Mouse (Mus musculus): ENCODE data around the gene Coro2b.

Gene Coro2b

GRCm38 (mm10) chr9:62480149-62480548 lies 56.7 kb downstream of the Coro2b start:
- in situ Hi-C loops (cut with MboI; ENCODE audit: low sequenced_read_pairs), result no loop called here

- in situ Hi-C loops (cut with MboI; ENCODE audit: low sequenced_read_pairs), result no loop called here
Observed at GRCm38 (mm10) chr9:62476782-62477487, 59.9 kb downstream of the Coro2b start.

GRCm38 (mm10) chr9:62474206-62474605 lies 62.6 kb downstream of the Coro2b start:
- in situ Hi-C loops (cut with MboI; ENCODE audit: low sequenced_read_pairs), result loop anchor here (5.0 kb wide), 1 partner anchor 78 kb away; no protein-coding TSS in a partner anchor

GRCm38 (mm10) chr9:62471541-62472189 lies 65.2 kb downstream of the Coro2b start:
- in situ Hi-C loops (cut with MboI; ENCODE audit: low sequenced_read_pairs), result loop anchor here (5.0 kb wide), 1 partner anchor 81 kb away; no protein-coding TSS in a partner anchor

GRCm38 (mm10) chr9:62471041-62471440 lies 65.8 kb downstream of the Coro2b start:
- in situ Hi-C loops (cut with MboI; ENCODE audit: low sequenced_read_pairs), result loop anchor here (5.0 kb wide), 1 partner anchor 81 kb away; no protein-coding TSS in a partner anchor

GRCm38 (mm10) chr9:62470398-62470797 lies 66.4 kb downstream of the Coro2b start:
- in situ Hi-C loops (cut with MboI; ENCODE audit: low sequenced_read_pairs), result loop anchor here (5.0 kb wide), 1 partner anchor 82 kb away; no protein-coding TSS in a partner anchor

- in situ Hi-C loops (cut with MboI; ENCODE audit: low sequenced_read_pairs), result loop anchor here (5.0 kb wide), 1 partner anchor 83 kb away; no protein-coding TSS in a partner anchor
Observed at GRCm38 (mm10) chr9:62469696-62470095, 67.1 kb downstream of the Coro2b start.

GRCm38 (mm10) chr9:62469143-62469542 lies 67.7 kb downstream of the Coro2b start:
- in situ Hi-C loops (cut with MboI; ENCODE audit: low sequenced_read_pairs), result no loop called here

- in situ Hi-C loops (cut with MboI; ENCODE audit: low sequenced_read_pairs), result no loop called here
Observed at GRCm38 (mm10) chr9:62467413-62467784, 69.4 kb downstream of the Coro2b start.

GRCm38 (mm10) chr9:62466742-62467412 lies 70.0 kb downstream of the Coro2b start:
- in situ Hi-C loops (cut with MboI; ENCODE audit: low sequenced_read_pairs), result no loop called here

- in situ Hi-C loops (cut with MboI; ENCODE audit: low sequenced_read_pairs), result no loop called here
Observed at GRCm38 (mm10) chr9:62466053-62466452, 70.8 kb downstream of the Coro2b start.

GRCm38 (mm10) chr9:62464727-62465126 lies 72.1 kb downstream of the Coro2b start:
- in situ Hi-C loops (cut with MboI; ENCODE audit: low sequenced_read_pairs), result no loop called here

GRCm38 (mm10) chr9:62461766-62462165 lies 75.1 kb downstream of the Coro2b start:
- in situ Hi-C loops (cut with MboI; ENCODE audit: low sequenced_read_pairs), result no loop called here

GRCm38 (mm10) chr9:62461095-62461494 lies 75.7 kb downstream of the Coro2b start:
- in situ Hi-C loops (cut with MboI; ENCODE audit: low sequenced_read_pairs), result no loop called here

GRCm38 (mm10) chr9:62460086-62460485 lies 76.8 kb downstream of the Coro2b start:
- in situ Hi-C loops (cut with MboI; ENCODE audit: low sequenced_read_pairs), result no loop called here

- in situ Hi-C loops (cut with MboI; ENCODE audit: low sequenced_read_pairs), result no loop called here
Observed at GRCm38 (mm10) chr9:62458457-62458856, 78.4 kb downstream of the Coro2b start.

- in situ Hi-C loops (cut with MboI; ENCODE audit: low sequenced_read_pairs), result no loop called here
Observed at GRCm38 (mm10) chr9:62456015-62456414, 80.8 kb downstream of the Coro2b start.

- in situ Hi-C loops (cut with MboI; ENCODE audit: low sequenced_read_pairs), result no loop called here
Observed at GRCm38 (mm10) chr9:62455210-62455969, 81.5 kb downstream of the Coro2b start.

GRCm38 (mm10) chr9:62452373-62452993 lies 84.4 kb downstream of the Coro2b start:
- in situ Hi-C loops (cut with MboI; ENCODE audit: low sequenced_read_pairs), result no loop called here

GRCm38 (mm10) chr9:62451585-62452372 lies 85.1 kb downstream of the Coro2b start:
- in situ Hi-C loops (cut with MboI; ENCODE audit: low sequenced_read_pairs), result no loop called here

Data from CH12F3 (cell line).